Mouse (Mus musculus) left cerebral cortex, adult 2 months (tissue): ENCODE results near the gene Mrps10. TPM values are rescaled to one million over a fixed set of nuclear protein-coding genes. Genes with fewer than 3 reads are reported as not detected.
"Not testable (repeated sequence)": the region's sequence is repeated elsewhere in the genome, so short reads cannot be mapped to it uniquely, and the experiment has no call there.

ENCODE experiments used
- DNase-seq, 2 experiments: peaks; one replicate each; pipeline ENCODE4 v3.0.0; 2021 to 2022; ENCODE audit warnings: low spot score in 2 of 2, mixed read lengths in 1 of 2; ENCODE audit errors: extremely low spot score in 1 of 2
- H3K27ac ChIP-seq: fragments of 200-600 bp; 2 replicates; pipeline ENCODE4 v1.8.1; 2022
- H3K4me3 ChIP-seq: fragments of 200-600 bp; 2 replicates; pipeline ENCODE4 v1.8.1; 2022
- CTCF ChIP-seq: fragments of 200-600 bp; IDR thresholded peaks from 2 replicates; pipeline ENCODE4 v1.8.1; 2022; ENCODE audit warnings: antibody characterized with exemption, mild to moderate bottlenecking, moderate library complexity
- intact Hi-C: fragments of 180-260 bp; cut with DNase I; formaldehyde crosslinking; loops from one replicate; pipeline ENCODE4 v1.15.1; 2025
- total RNA-seq, 2 experiments: library from RNA; stranded (reverse); gene quantifications; 2 replicates each; pipeline ENCODE4 v1.2.3; 2021

The Mrps10 gene
- total RNA-seq, 2 experiments from 2014 or later = 28.4 to 29.1 TPM

DNA sequence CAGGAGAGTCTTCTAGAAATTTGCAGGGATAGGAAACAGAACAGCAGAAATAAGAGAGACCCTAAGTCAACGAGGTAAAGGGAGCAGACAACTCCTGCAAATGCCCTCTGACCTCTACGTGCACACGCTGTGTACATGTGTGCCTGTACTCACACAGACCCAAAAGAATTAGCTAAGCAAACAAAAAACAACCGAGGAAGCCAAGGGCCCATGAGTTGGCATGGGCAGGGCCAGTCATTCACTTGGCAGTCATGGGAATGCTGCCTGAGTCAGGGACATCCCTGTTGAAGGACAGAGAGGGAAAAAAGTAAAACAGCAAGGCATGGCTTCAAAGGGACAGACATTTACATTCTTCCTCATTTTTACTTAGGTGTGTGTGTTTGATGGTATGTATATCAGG is 14.6 kb downstream of the Mrps10 start:
- Histone ChIP-seq H3K4me3 (no peak overlapping the region), H3K27ac (no peak overlapping the region)
- intact Hi-C loops = no loop called here
- DNase-seq = no peak
- TF ChIP-seq CTCF = no peak

DNA sequence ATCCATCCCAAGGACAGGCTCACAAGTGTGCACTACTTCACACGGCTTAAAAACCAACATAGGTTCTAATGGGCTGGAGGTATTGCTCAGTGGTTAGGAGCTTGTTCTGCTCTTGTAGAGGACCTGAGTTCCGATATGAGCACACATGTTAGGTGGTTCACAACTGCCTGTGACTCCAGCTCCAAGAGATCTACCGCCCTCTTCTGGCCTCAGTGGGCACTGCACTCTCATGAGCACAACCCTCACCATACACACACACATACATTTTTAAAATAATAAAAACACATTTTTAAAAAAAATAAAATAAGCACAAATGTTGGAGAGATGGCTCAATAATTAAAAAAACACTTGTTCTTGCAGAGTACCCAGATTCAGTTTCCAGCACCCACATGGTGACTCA is 15.4 kb downstream of the Mrps10 start:
- no peak for DNase-seq
- intact Hi-C loops = no loop called here
- TF ChIP-seq CTCF = peak; percentile 14

DNA sequence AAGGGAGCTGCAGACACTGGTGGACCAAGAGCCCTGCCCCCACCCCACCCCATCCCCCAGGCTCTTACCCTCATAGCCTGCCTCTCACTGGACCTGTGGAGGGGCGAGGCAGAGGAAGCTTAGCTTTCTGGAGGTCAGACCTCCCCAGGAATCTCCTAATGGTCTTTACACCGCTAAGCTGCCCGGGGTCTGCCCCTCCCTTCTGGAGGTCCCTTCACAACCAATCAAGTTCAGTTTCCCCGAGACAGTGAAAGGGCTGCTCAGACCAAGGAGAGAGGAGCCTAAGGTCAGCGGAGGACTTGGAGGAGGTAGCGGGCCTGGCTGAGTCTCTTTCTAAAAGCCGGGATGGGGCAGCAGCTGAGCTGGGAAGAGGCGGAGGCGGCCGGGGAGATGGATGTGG is 16.5 kb downstream of the Mrps10 start, which contains the start of gene Guca1b:
TSS of gene Guca1b (plus strand) at position 249 of the 400 bp plus-strand sequence.
- intact Hi-C loops = loop anchor here (5.0 kb wide), 1 partner anchor 97 kb away; no protein-coding TSS in a partner anchor
- Histone ChIP-seq H3K27ac (no peak within 1 kb of the TSS), H3K4me3 (no peak within 1 kb of the TSS)
- no peak for TF ChIP-seq CTCF
- DNase-seq = no peak

More for the DNA sequence above, 15.4 kb downstream of the Mrps10 start:
- no peak overlapping the region for H3K27ac ChIP-seq
- H3K4me3 ChIP-seq = no peak overlapping the region

DNA sequence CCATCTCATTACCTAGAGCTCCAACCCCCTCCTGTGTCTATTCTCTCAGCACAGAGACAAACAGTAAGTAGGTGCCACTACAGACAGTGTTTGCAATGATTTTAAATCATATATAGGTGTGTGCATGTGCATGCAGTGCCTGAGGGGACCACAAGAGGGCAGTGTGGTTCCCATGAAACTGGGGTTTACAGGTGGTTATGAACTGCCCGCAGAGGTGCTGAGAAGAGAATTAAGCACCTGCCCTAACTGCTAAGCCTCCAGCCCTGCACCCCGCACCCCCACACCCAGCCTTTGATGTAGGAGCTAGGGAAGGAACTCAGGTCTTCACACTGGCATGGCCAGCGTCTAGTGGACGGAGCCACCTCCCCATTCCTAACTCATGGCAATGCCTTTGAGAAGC is 18.0 kb downstream of the Mrps10 start:
- TF ChIP-seq CTCF = peak; percentile 74
- H3K27ac ChIP-seq = no peak overlapping the region
- DNase-seq = no peak
- intact Hi-C loops = loop anchor here (5.0 kb wide), 1 partner anchor 96 kb away; no protein-coding TSS in a partner anchor
- H3K4me3 ChIP-seq = no peak overlapping the region

DNA sequence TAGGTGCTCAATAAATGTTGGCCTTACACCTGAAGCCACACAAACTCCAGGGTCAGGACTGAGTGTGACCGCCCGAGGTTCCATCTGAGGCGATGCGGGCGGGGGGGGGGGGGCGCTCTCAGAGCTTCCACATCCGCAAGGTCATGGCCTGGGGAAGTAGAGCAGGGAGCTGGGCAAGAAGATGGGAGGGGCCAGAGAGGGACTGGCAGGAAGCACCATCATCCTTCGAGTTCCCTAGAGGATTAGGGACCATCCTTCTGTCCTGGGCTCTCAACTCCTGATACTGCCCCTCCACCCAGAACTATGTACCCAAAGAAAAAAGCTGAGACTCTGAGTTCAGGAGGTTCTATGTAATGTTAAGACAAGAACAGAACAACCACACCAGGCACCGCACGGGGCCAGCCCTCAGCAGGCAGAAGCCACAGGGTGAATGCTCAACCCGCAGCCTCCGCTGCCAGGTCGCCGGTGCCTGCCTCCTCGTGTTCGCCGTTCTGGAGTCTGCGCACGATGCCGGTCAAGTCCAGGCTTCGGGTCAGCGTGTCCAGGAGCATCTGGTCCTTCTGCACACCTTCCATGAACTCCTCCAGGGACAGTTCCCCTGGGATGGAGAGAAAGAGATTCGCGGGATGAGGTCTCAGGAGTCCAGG is 25.7 kb downstream of the Mrps10 start:
- DNase-seq = no peak
- TF ChIP-seq CTCF = no peak
- intact Hi-C loops = no loop called here
- Histone ChIP-seq H3K4me3 (no peak overlapping the region), H3K27ac (no peak overlapping the region)

DNA sequence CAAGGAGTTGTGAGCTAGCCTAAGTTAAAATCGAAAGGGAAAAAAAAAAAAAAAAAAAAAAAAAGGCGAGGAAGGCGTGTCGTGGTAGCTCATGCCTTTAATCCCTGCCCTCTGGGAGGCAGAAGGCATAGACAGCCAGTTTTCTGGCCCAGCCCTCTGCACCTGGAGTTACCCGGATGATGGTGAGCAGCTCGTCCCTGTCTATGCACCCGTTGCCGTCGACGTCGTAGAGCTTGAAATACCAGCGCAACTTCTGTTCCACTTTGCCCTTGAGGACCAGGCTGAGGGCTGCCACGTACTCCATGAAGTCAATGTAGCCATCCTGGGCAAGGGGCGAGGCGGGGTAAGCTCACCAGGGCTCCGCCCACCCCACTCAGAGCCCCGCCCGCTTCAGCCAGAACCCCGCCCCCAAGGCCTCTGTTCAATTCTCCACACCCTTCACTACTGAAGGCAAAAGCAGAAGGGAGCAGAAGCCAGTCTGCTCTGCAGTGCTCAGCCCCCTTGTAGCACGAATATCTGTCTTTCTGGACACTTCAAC is 26.8 kb downstream of the Mrps10 start:
- Histone ChIP-seq H3K4me3 (peak overlapping the region; percentile 21; the same call in 1 of the 2 replicates), H3K27ac (no peak overlapping the region)
- no peak for DNase-seq
- intact Hi-C loops = no loop called here
- no peak for TF ChIP-seq CTCF

DNA sequence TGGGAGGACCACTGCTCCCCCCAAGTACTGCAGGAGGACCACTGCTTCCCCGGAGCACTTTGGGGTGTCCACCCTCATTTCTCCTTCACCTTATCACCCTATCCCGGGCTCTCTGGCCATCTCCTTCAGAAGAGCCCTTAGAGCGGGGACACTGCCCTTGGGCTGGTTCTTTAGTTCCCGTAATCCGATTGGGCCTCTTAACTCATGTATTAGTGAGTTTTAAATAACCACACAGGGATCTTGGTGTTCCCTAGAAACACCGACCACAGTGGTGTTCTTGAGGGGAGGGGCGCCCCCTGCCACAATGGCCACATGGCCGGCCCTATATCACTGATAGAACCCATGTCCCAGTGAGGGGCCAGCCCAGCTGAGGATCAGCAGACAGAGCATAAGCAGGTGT is 30.4 kb downstream of the Mrps10 start:
- Histone ChIP-seq H3K27ac (no peak overlapping the region), H3K4me3 (no peak overlapping the region)
- TF ChIP-seq CTCF = no peak
- intact Hi-C loops = no loop called here
- DNase-seq = no peak

DNA sequence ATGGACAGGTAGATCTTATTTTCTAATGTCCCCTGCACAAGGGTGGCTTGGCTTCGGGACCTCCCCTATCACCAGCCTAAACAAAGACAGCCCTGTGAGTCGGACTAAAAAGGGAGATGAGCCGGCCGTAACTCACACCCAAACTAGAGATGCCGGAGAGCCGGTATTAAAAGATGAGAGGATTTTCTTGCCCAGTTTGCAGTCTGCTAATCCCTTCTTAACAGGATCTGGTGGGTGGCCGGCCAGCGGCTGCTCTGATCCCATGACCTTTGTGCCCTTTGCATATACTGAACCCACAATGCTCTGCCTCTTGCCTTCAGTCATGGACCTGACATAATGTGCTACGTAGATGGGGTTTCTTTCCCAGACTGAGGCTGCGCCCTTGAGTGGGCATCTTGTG is 31.8 kb downstream of the Mrps10 start, which contains the start of gene Guca1a:
TSS of gene Guca1a (minus strand) at position 134 of the 400 bp plus-strand sequence.
- no peak for TF ChIP-seq CTCF
- DNase-seq = no peak
- intact Hi-C loops = no loop called here

DNA sequence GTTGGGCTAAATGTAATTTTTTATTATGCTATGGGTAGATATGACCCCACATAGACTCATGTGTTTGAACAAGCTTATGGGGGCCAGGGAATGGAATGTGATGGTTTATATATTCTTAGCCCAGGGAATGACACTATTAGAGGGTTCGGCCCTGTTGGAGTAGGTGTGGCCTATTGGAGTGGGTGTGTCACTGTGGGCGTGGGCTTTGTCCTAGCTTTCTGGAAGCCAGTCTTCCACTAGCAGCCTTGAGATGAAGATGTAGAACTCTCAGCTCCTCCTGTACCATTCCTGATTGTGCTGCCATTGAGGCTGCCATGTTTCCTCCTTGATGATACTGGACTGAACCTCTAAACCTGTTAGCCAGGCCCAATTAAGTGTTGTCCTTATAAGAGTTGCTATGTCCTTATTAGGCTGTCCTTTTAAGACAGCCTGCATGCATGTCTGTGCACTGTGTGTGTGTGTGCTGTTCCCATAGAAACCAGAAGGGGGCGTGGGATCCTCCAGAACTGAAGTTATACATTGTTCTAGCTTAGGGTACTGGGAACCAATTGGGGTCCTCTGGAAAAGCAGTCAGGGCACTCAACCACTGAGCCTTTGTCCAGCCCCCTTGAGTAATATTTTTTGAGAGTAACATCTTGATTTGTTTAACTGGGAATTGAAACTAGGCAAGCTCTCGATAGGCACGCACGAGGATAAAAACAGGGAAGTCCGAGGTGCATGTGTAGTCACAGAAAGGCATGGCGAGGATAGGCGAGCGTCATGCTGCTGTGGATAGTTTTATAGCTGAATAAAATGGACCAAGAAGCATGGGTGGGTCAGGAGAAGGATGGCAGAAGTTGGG is 39.2 kb downstream of the Mrps10 start:
- DNase-seq = no peak
- Histone ChIP-seq H3K27ac (no peak overlapping the region), H3K4me3 (no peak overlapping the region)
- intact Hi-C loops = loop anchor here (5.0 kb wide), 1 partner anchor 74 kb away; no protein-coding TSS in a partner anchor
- no peak for TF ChIP-seq CTCF

More for the DNA sequence above, 31.8 kb downstream of the Mrps10 start, which contains the start of gene Guca1a:
- H3K27ac ChIP-seq = no peak within 1 kb of the TSS
- no peak within 1 kb of the TSS for H3K4me3 ChIP-seq

DNA sequence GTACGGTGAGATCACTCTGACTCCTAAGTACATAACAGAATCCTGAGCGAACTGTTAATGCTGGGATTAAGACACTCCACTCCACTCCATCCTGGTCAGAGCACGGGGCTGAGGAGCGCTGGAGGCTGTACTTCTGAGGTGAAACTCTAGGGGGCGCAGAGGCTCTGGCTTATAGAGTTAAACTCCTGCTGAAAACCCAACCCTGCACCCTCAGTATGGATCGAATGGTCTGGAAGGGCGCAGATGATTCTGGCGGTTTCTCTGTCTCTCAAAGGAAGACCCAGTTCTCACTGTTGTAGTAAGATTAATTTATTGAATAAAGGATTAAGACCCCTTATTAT is 39.8 kb downstream of the Mrps10 start:
- peak; percentile 70 for TF ChIP-seq CTCF
- no peak overlapping the region for H3K4me3 ChIP-seq
- H3K27ac ChIP-seq = no peak overlapping the region
- intact Hi-C loops = loop anchor here (5.0 kb wide), 1 partner anchor 74 kb away; no protein-coding TSS in a partner anchor
- peak; percentile 23 to 40 for DNase-seq

DNA sequence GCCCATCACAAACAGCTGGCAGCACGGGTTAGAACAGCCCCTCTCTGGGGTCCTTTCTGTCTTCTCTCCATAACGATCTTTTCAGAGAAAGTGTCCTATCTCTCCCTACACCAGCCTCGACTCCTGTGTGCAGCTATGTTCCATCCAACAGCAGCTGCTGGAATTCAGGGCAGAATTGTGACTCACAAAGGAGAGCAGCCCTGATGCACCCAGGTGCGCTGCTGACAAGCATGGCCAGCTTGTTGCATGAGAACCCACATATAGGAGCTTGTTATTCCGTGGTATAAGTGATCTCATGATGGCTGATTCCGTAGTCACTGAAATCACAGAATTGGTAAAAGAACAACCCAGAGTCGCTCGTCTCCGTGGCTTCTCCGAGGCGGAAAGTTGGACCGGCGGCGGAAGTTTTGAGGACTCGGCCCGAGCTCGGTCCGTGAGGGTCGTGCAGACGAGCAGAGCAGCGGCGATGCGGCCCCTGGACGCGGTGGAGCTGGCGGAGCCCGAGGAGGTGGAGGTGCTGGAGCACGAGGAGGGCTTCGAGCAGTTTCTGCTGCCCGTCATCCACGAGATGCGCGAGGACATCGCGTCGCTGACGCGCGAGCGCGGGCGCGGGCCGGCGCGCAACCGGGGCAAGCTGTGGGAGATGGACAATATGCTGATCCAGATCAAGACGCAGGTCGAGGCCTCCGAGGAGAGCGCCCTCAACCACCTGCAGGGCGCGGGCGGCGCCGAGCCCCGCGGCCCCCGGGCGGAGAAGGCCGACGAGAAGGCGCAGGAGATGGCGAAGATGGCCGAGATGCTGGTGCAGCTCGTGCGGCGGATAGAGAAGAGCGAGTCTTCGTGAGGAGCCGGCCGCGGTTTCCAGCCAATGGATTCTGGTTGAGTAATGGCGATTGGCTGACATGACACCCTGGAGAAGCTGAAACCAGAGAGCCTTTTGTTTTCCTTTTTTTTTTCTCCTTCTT is 41.5 kb downstream of the Mrps10 start:
- intact Hi-C loops = loop anchor here (5.0 kb wide), 1 partner anchor 72 kb away; no protein-coding TSS in a partner anchor
- H3K4me3 ChIP-seq = peak overlapping the region; percentile 14
- H3K27ac ChIP-seq = not testable (repeated sequence)
- peak; percentile 23 to 26 for DNase-seq
